8 mouse cellular contexts compared by ENCODE assay signal in genomic region chr7:98193515-98194025, GRCm38 (mm10). TPM values are rescaled to one million over a fixed set of nuclear protein-coding genes. Genes with fewer than 3 reads are reported as not detected.
A peak's percentile ranks its signal among the peaks of the same experiment; 100 is the strongest.
DNase-seq lines count a peak whose midpoint lies in the region; ATAC-seq and TF ChIP-seq lines count a peak whose summit lies in the region.
"Had no signal": no experiment of that assay in that cellular context is flagged by ENCODE, and none has a peak within 500 bp of the region (broad histone marks: within the 10 kb centered on the region; RNA-seq: fewer than 3 reads in every experiment).

No protein-coding gene starts in this region.

- WGBS in forebrain, embryonic 14.5 days, result 4% methylated on average over 36 of the region's 36 CpGs
- WGBS in kidney, postnatal 0 days, result 3% methylated on average over 36 of the region's 36 CpGs
- WGBS in stomach, postnatal 0 days, result 7% methylated on average over 36 of the region's 36 CpGs

- DNase-seq in lung, adult 18-20 months, result peak; percentile 32 to 33
- DNase-seq in lung, postnatal 36 days, result no peak
- DNase-seq in brain, adult 2 months (ENCODE audit: low read depth, low spot score), result peak; percentile 68
- DNase-seq in forebrain, embryonic 14.5 days (ENCODE audit: low spot score), result peak; percentile 61
- DNase-seq in kidney, postnatal 0 days (ENCODE audit: low spot score), result peak; percentile 40
- peak; percentile 44 for DNase-seq in stomach, postnatal 0 days (ENCODE audit: low spot score)

- peak overlapping the region; percentile 54 for H3K9ac ChIP-seq in forebrain, embryonic 14.5 days (ENCODE audit: low read length)
- H3K9ac ChIP-seq in kidney, postnatal 0 days (ENCODE audit: low read depth, low read length), result no peak overlapping the region
- H3K9ac ChIP-seq in stomach, postnatal 0 days (ENCODE audit: low read length), result no peak overlapping the region

- H3K4me3 ChIP-seq in forebrain, embryonic 14.5 days (ENCODE audit: low read depth, low read length), result peak overlapping the region; percentile 41
- peak overlapping the region; percentile 31 for H3K4me3 ChIP-seq in kidney, postnatal 0 days (replicated peaks; ENCODE audit: low read depth, low read length)
- peak overlapping the region; percentile 93 for H3K4me3 ChIP-seq in megakaryocyte, embryonic 14.5 days (replicated peaks)
- H3K4me3 ChIP-seq in stomach, postnatal 0 days (ENCODE audit: low read depth, low read length), result peak overlapping the region; percentile 35
- H3K4me3 ChIP-seq: erythroblast, embryonic 14.5 days had no signal

- ATAC-seq in forebrain, embryonic 14.5 days, result peak; percentile 76
- peak; percentile 22; the same call in 1 of the 2 replicates for ATAC-seq in kidney, postnatal 0 days (replicated peaks; ENCODE audit: low FRiP score, low read depth)
- ATAC-seq in stomach, postnatal 0 days (ENCODE audit: low FRiP score, low TSS enrichment), result peak; percentile 47

- H3K27me3 ChIP-seq in forebrain, embryonic 14.5 days (replicated peaks; ENCODE audit: control insufficient read depth, insufficient read depth, low read length), result peaks cover 51% of the 10 kb centered on the region
- peaks cover 33% of the 10 kb centered on the region for H3K27me3 ChIP-seq in kidney, postnatal 0 days (ENCODE audit: insufficient read depth, low read length)
- peaks cover 56% of the 10 kb centered on the region for H3K27me3 ChIP-seq in megakaryocyte, embryonic 14.5 days (replicated peaks)
- peaks cover 22% of the 10 kb centered on the region; the same call in 1 of the 2 replicates for H3K27me3 ChIP-seq in stomach, postnatal 0 days (ENCODE audit: control insufficient read depth, insufficient read depth, low read length)

- H3K4me1 ChIP-seq in forebrain, embryonic 14.5 days (ENCODE audit: control insufficient read depth, insufficient read depth, low read length), result 0 out of 2 replicates have a peak, but pooled peaks cover 7% of the 10 kb centered on the region
- peaks cover 10% of the 10 kb centered on the region for H3K4me1 ChIP-seq in kidney, postnatal 0 days (replicated peaks; ENCODE audit: insufficient read depth, low read length)
- H3K4me1 ChIP-seq in megakaryocyte, embryonic 14.5 days, result peaks cover 61% of the 10 kb centered on the region
- H3K4me1 ChIP-seq in stomach, postnatal 0 days (replicated peaks; ENCODE audit: control insufficient read depth, insufficient read depth), result peaks cover 4% of the 10 kb centered on the region

- H3K9me3 ChIP-seq in forebrain, embryonic 14.5 days (replicated peaks; ENCODE audit: control insufficient read depth, low read length), result no peaks in the 10 kb centered on the region
- H3K9me3 ChIP-seq in kidney, postnatal 0 days (replicated peaks; ENCODE audit: low read length), result no peaks in the 10 kb centered on the region
- no peaks in the 10 kb centered on the region for H3K9me3 ChIP-seq in megakaryocyte, embryonic 14.5 days
- H3K9me3 ChIP-seq in stomach, postnatal 0 days (ENCODE audit: control insufficient read depth, low read length), result no peaks in the 10 kb centered on the region

- peak overlapping the region; percentile 90 for H3K4me2 ChIP-seq in forebrain, embryonic 14.5 days (ENCODE audit: low read length)
- peak overlapping the region; percentile 63 for H3K4me2 ChIP-seq in kidney, postnatal 0 days (ENCODE audit: low read length)
- H3K4me2 ChIP-seq in stomach, postnatal 0 days (replicated peaks; ENCODE audit: low read depth), result peak overlapping the region; percentile 56

- H3K36me3 ChIP-seq in forebrain, embryonic 14.5 days (ENCODE audit: control insufficient read depth, insufficient read depth, low read length), result no peaks in the 10 kb centered on the region
- H3K36me3 ChIP-seq in kidney, postnatal 0 days (ENCODE audit: insufficient read depth, low read length), result no peaks in the 10 kb centered on the region
- H3K36me3 ChIP-seq in megakaryocyte, embryonic 14.5 days (replicated peaks; ENCODE audit: low read length), result no peaks in the 10 kb centered on the region
- H3K36me3 ChIP-seq in stomach, postnatal 0 days (ENCODE audit: control insufficient read depth, insufficient read depth, low read length), result no peaks in the 10 kb centered on the region

- no peak overlapping the region for H3K27ac ChIP-seq in forebrain, embryonic 14.5 days (ENCODE audit: low read depth, low read length)
- no peak overlapping the region for H3K27ac ChIP-seq in kidney, postnatal 0 days
- no peak overlapping the region for H3K27ac ChIP-seq in stomach, postnatal 0 days (replicated peaks)

- TF ChIP-seq EP300 in stomach, postnatal 0 days (optimal IDR thresholded peaks at IDR 0.05), result no peak

- peak; percentile 52 for TF ChIP-seq CTCF in kidney, postnatal 0 days (IDR thresholded peaks at IDR 0.05; ENCODE audit: low read depth)
- peak; percentile 66 for TF ChIP-seq CTCF in stomach, postnatal 0 days (IDR thresholded peaks at IDR 0.05; ENCODE audit: low read depth)

RNA-seq across cellular contexts. Expression of gene B3gnt6, which starts 5.7 kb away (rescaled TPM):
- polyA plus RNA-seq in forebrain, embryonic 14.5 days (2014; fragmentation: Nextera tagmentation; extraction: Ambion mirVana), result 0.19 and 0.32 TPM in 2 replicates
- polyA plus RNA-seq in kidney, postnatal 0 days (2015; fragmentation: Nextera tagmentation; extraction: Ambion mirVana), result 0.13 and 0.20 TPM in 2 replicates
- polyA plus RNA-seq in megakaryocyte, embryonic 14.5 days (2012; ENCODE audit: insufficient read depth, low replicate concordance), result not detected in 2 replicates
- 0.23 and 0.25 TPM in 2 replicates for polyA plus RNA-seq in stomach, postnatal 0 days (2015; fragmentation: Nextera tagmentation; extraction: Ambion mirVana)
- polyA plus RNA-seq: erythroblast, embryonic 14.5 days had no signal

RNA-seq across cellular contexts. Expression of gene Capn5, which starts 15.5 kb away (rescaled TPM):
- polyA plus RNA-seq in forebrain, embryonic 14.5 days (2014; fragmentation: Nextera tagmentation; extraction: Ambion mirVana), result 6.1 and 8.2 TPM in 2 replicates
- 12.9 and 13.0 TPM in 2 replicates for polyA plus RNA-seq in kidney, postnatal 0 days (2015; fragmentation: Nextera tagmentation; extraction: Ambion mirVana)
- 38.7 and 73.9 TPM in 2 replicates for polyA plus RNA-seq in megakaryocyte, embryonic 14.5 days (2012; ENCODE audit: insufficient read depth, low replicate concordance)
- 13.2 and 16.6 TPM in 2 replicates for polyA plus RNA-seq in stomach, postnatal 0 days (2015; fragmentation: Nextera tagmentation; extraction: Ambion mirVana)

RNA-seq across cellular contexts. Expression of gene Omp, which starts 48.3 kb away (rescaled TPM):
- polyA plus RNA-seq in forebrain, embryonic 14.5 days (2014; fragmentation: Nextera tagmentation; extraction: Ambion mirVana), result 0.30 and 0.32 TPM in 2 replicates
- polyA plus RNA-seq in kidney, postnatal 0 days (2015; fragmentation: Nextera tagmentation; extraction: Ambion mirVana), result 0.38 and 0.50 TPM in 2 replicates
- 0.29 TPM in 1 of 2 replicates, not detected in the other for polyA plus RNA-seq in megakaryocyte, embryonic 14.5 days (2012; ENCODE audit: insufficient read depth, low replicate concordance)
- polyA plus RNA-seq in stomach, postnatal 0 days (2015; fragmentation: Nextera tagmentation; extraction: Ambion mirVana), result 0.57 and 0.65 TPM in 2 replicates

Comparison
In these comparisons a context has a peak if more than half of its experiments do, and no peak if none do; other contexts are left out.
1. ATAC-seq: peak in every context shown above with its lines; median percentile 76 in forebrain, embryonic 14.5 days; 47 in stomach, postnatal 0 days; 22 in kidney, postnatal 0 days.
2. H3K4me3 ChIP-seq: peak in every context shown above with its lines; median percentile 93 in megakaryocyte, embryonic 14.5 days; 41 in forebrain, embryonic 14.5 days; 35 in stomach, postnatal 0 days; 31 in kidney, postnatal 0 days.